Mouse (Mus musculus): ENCODE results near the gene Pkig. TPM values are rescaled to one million over a fixed set of nuclear protein-coding genes. Genes with fewer than 3 reads are reported as not detected.
"Not testable (repeated sequence)": the region's sequence is repeated elsewhere in the genome, so short reads cannot be mapped to it uniquely, and the experiment has no call there.

Pkig gene
- polyA plus RNA-seq, 1 experiment from 2014 or later, result 113 TPM

- WGBS, result 80% methylated on average over 11 of the region's 11 CpGs
These were observed 12.3 kb upstream of the Pkig start for GRCm38 (mm10) chr2:163645700-163646460.

GRCm38 (mm10) chr2:163646461-163647080 is 11.6 kb upstream of the Pkig start:
- WGBS, result 91% methylated on average over 4 of the region's 5 CpGs
- Histone ChIP-seq H3K9me3 (replicated peaks) (peaks cover 9% of the 10 kb centered on the region), H3K4me3 (no peak overlapping the region), H3K4me2 (replicated peaks) (no peak overlapping the region), H3K36me3 (no peaks in the 10 kb centered on the region), H3K9ac (no peak overlapping the region), H3K27ac (no peak overlapping the region), H3K27me3 (no peaks in the 10 kb centered on the region), H3K4me1 (peaks cover 18% of the 10 kb centered on the region)
- ATAC-seq (ENCODE audit: low FRiP score), result no peak

More at GRCm38 (mm10) chr2:163645700-163646460, 12.3 kb upstream of the Pkig start:
- Histone ChIP-seq H3K4me3 (no peak overlapping the region), H3K27ac (no peak overlapping the region), H3K4me1 (peaks cover 18% of the 10 kb centered on the region), H3K9ac (no peak overlapping the region), H3K27me3 (no peaks in the 10 kb centered on the region), H3K9me3 (replicated peaks) (peaks cover 9% of the 10 kb centered on the region), H3K4me2 (replicated peaks) (0 out of 2 replicates have a peak overlapping the region, but pooled peaks have one; percentile 69), H3K36me3 (no peaks in the 10 kb centered on the region)
- ATAC-seq (ENCODE audit: low FRiP score), result no peak

- not testable (repeated sequence) for H3K27ac ChIP-seq; H3K9ac ChIP-seq; H3K4me2 ChIP-seq (replicated peaks); H3K27me3 ChIP-seq; ATAC-seq (ENCODE audit: low FRiP score); H3K4me3 ChIP-seq; H3K9me3 ChIP-seq (replicated peaks); H3K36me3 ChIP-seq
- WGBS, result 99% methylated on average over 7 of the region's 12 CpGs
- peaks cover 12% of the 10 kb centered on the region for H3K4me1 ChIP-seq
These were observed 2.5 kb upstream of the Pkig start for GRCm38 (mm10) chr2:163655699-163656098.

GRCm38 (mm10) chr2:163657486-163657885 is 700 bp upstream of the Pkig start:
- WGBS, result 86% methylated on average over 2 of the region's 2 CpGs
- peaks cover 20% of the 10 kb centered on the region for H3K4me1 ChIP-seq
- no peak for ATAC-seq (ENCODE audit: low FRiP score)
- H3K27me3 ChIP-seq, result no peaks in the 10 kb centered on the region; the same call in 1 of the 2 replicates
- H3K9me3 ChIP-seq (replicated peaks), result no peaks in the 10 kb centered on the region
- no peak overlapping the region for H3K4me2 ChIP-seq (replicated peaks)
- no peak overlapping the region for H3K27ac ChIP-seq
- H3K36me3 ChIP-seq, result no peaks in the 10 kb centered on the region
- H3K9ac ChIP-seq, result no peak overlapping the region
- H3K4me3 ChIP-seq, result no peak overlapping the region

- no peaks in the 10 kb centered on the region; the same call in 1 of the 2 replicates for H3K27me3 ChIP-seq
- H3K9ac ChIP-seq, result peak overlapping the region; percentile 79
- no peaks in the 10 kb centered on the region for H3K9me3 ChIP-seq (replicated peaks)
- ATAC-seq (ENCODE audit: low FRiP score), result 0 out of 2 replicates have a peak, but pooled peaks have one; percentile 5
- 0 out of 2 replicates have a peak overlapping the region, but pooled peaks have one; percentile 18 for H3K27ac ChIP-seq
- no peaks in the 10 kb centered on the region for H3K36me3 ChIP-seq
- WGBS, result under 1% methylated on average over 8 of the region's 8 CpGs
- peak overlapping the region; percentile 74 for H3K4me3 ChIP-seq
- peak overlapping the region; percentile 54 for H3K4me2 ChIP-seq (replicated peaks)
- H3K4me1 ChIP-seq, result peaks cover 20% of the 10 kb centered on the region
These were observed 755 bp downstream of the Pkig start for GRCm38 (mm10) chr2:163658941-163659340.

GRCm38 (mm10) chr2:163659431-163659830 is 1.2 kb downstream of the Pkig start:
- WGBS, result 72% methylated on average over 12 of the region's 12 CpGs
- H3K36me3 ChIP-seq, result no peaks in the 10 kb centered on the region
- peak overlapping the region; percentile 79; the same call in 1 of the 2 replicates for H3K9ac ChIP-seq

GRCm38 (mm10) chr2:163660103-163660701 is 2.0 kb downstream of the Pkig start:
- Histone ChIP-seq H3K4me2 (replicated peaks) (no peak overlapping the region), H3K27ac (no peak overlapping the region), H3K4me3 (no peak overlapping the region), H3K9ac (0 out of 2 replicates have a peak overlapping the region, but pooled peaks have one; percentile 23), H3K27me3 (no peaks in the 10 kb centered on the region; the same call in 1 of the 2 replicates), H3K36me3 (no peaks in the 10 kb centered on the region), H3K4me1 (peaks cover 20% of the 10 kb centered on the region), H3K9me3 (replicated peaks) (no peaks in the 10 kb centered on the region)
- ATAC-seq (ENCODE audit: low FRiP score), result no peak
- WGBS, result 78% methylated on average over 5 of the region's 5 CpGs

More at GRCm38 (mm10) chr2:163659431-163659830, 1.2 kb downstream of the Pkig start:
- Histone ChIP-seq H3K27ac (0 out of 2 replicates have a peak overlapping the region, but pooled peaks have one; percentile 18), H3K4me2 (replicated peaks) (peak overlapping the region; percentile 54), H3K4me1 (peaks cover 20% of the 10 kb centered on the region), H3K9me3 (replicated peaks) (no peaks in the 10 kb centered on the region), H3K4me3 (peak overlapping the region; percentile 74; the same call in 1 of the 2 replicates), H3K27me3 (no peaks in the 10 kb centered on the region; the same call in 1 of the 2 replicates)
- ATAC-seq (ENCODE audit: low FRiP score), result no peak

GRCm38 (mm10) chr2:163661371-163661850 is 3.2 kb downstream of the Pkig start:
- no peak overlapping the region; the same call in 1 of the 2 replicates for H3K9ac ChIP-seq
- H3K9me3 ChIP-seq (replicated peaks), result no peaks in the 10 kb centered on the region
- peak overlapping the region; percentile 23; the same call in 1 of the 2 replicates for H3K27ac ChIP-seq
- no peak for ATAC-seq (ENCODE audit: low FRiP score)
- H3K36me3 ChIP-seq, result no peaks in the 10 kb centered on the region
- no peaks in the 10 kb centered on the region; the same call in 1 of the 2 replicates for H3K27me3 ChIP-seq
- no peak overlapping the region for H3K4me2 ChIP-seq (replicated peaks)
- no peak overlapping the region for H3K4me3 ChIP-seq
- peaks cover 20% of the 10 kb centered on the region for H3K4me1 ChIP-seq
- 46% methylated on average over 6 of the region's 6 CpGs for WGBS

GRCm38 (mm10) chr2:163662076-163662475 is 3.9 kb downstream of the Pkig start:
- Histone ChIP-seq H3K4me3 (no peak overlapping the region), H3K9ac (no peak overlapping the region), H3K9me3 (replicated peaks) (no peaks in the 10 kb centered on the region), H3K4me1 (peaks cover 20% of the 10 kb centered on the region), H3K27ac (no peak overlapping the region), H3K4me2 (replicated peaks) (no peak overlapping the region), H3K27me3 (no peaks in the 10 kb centered on the region), H3K36me3 (no peaks in the 10 kb centered on the region)
- WGBS, result 93% methylated on average over 5 of the region's 5 CpGs
- ATAC-seq (ENCODE audit: low FRiP score), result no peak

GRCm38 (mm10) chr2:163662698-163663221 is 4.6 kb downstream of the Pkig start:
- Histone ChIP-seq H3K27ac (no peak overlapping the region), H3K36me3 (no peaks in the 10 kb centered on the region), H3K9ac (no peak overlapping the region), H3K27me3 (no peaks in the 10 kb centered on the region), H3K4me1 (peaks cover 20% of the 10 kb centered on the region), H3K4me2 (replicated peaks) (no peak overlapping the region), H3K9me3 (replicated peaks) (no peaks in the 10 kb centered on the region), H3K4me3 (no peak overlapping the region)
- no peak for ATAC-seq (ENCODE audit: low FRiP score)
- 59% methylated on average over 2 of the region's 2 CpGs for WGBS

- Histone ChIP-seq H3K9ac (no peak overlapping the region), H3K4me3 (no peak overlapping the region), H3K27ac (no peak overlapping the region), H3K9me3 (replicated peaks) (no peaks in the 10 kb centered on the region), H3K4me1 (peaks cover 19% of the 10 kb centered on the region), H3K4me2 (replicated peaks) (no peak overlapping the region), H3K27me3 (no peaks in the 10 kb centered on the region), H3K36me3 (no peaks in the 10 kb centered on the region)
- WGBS, result 63% methylated on average over 3 of the region's 3 CpGs
- no peak for ATAC-seq (ENCODE audit: low FRiP score)
These were observed 5.7 kb downstream of the Pkig start for GRCm38 (mm10) chr2:163663930-163664329.

GRCm38 (mm10) chr2:163667045-163667444 is 8.9 kb downstream of the Pkig start:
- no peak overlapping the region for H3K4me3 ChIP-seq

More at GRCm38 (mm10) chr2:163667045-163667444, 8.9 kb downstream of the Pkig start:
- H3K27ac ChIP-seq, result no peak overlapping the region
- H3K27me3 ChIP-seq, result no peaks in the 10 kb centered on the region
- H3K4me2 ChIP-seq (replicated peaks), result no peak overlapping the region
- H3K4me1 ChIP-seq, result no peaks in the 10 kb centered on the region
- no peak overlapping the region for H3K9ac ChIP-seq
- no peak for ATAC-seq (ENCODE audit: low FRiP score)
- WGBS, result 86% methylated on average over 1 of the region's 1 CpGs
- H3K36me3 ChIP-seq, result no peaks in the 10 kb centered on the region
- no peaks in the 10 kb centered on the region for H3K9me3 ChIP-seq (replicated peaks)

Data from hindbrain, embryonic 12.5 days (tissue).